Mouse (Mus musculus) olfactory bulb, adult 2 months (tissue): ENCODE measurements around the gene Slc43a1.

Source experiments
- CTCF ChIP-seq: fragments of 200-500 bp; IDR thresholded peaks from 2 replicates; pipeline ENCODE4 v1.5.1; 2012; ENCODE audit warnings: low read depth, mild to moderate bottlenecking, low read length, moderate library complexity; ENCODE audit not compliant: insufficient read depth
- POLR2A ChIP-seq: fragments of 200-500 bp; IDR thresholded peaks from 2 replicates; pipeline ENCODE4 v1.6.1; 2012; ENCODE audit warnings: mild to moderate bottlenecking, low read depth, low read length, moderate library complexity; ENCODE audit not compliant: insufficient read depth

GRCm38 (mm10) chr2:84858551-84858950, 19.9 kb downstream of the Slc43a1 start:
- TF ChIP-seq POLR2A (no peak), CTCF (no peak)
